In the genomic region with DNA sequence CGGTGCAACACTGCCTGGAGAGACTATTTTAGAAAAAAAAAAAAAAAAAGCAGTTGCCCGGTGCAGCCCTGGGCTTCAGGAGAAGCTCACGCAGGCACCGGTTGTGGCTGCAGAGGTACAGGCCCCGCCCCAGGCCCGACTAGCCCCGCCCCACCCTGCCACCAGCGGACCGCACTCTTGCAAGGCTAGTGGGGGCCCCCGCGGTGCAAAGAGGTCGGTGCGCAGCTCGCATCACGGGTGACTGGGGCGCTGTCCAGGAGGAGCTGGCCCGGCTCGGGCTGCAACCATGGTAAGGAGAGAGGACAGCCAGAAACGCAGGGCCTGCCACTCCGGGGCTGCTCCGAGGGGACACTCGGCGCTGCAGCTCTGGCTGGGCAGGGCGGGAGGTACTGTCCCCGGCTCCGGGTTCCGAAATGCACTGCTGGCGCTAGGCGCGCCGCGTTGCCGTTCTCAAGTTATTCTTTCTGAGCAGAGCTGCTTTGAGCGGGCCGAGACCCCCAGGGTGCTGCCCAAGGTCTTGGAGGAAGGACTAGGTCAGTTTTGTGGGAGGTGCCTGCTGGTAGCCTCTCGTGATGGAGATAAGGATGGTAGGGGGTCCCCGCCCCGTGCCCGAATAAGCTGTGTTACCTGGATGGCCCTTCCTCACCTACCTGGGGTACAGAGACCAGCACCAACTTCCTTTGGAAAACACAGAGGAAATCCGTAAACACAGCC, we compare ENCODE assay signal across 7 mouse cellular contexts. TPM values are rescaled to one million over a fixed set of nuclear protein-coding genes. Genes with fewer than 3 reads are reported as not detected.
DNase-seq lines count a peak whose midpoint lies in the region; ATAC-seq lines count a peak whose summit lies in the region.

No protein-coding gene starts in this region.

- intact Hi-C loops in gastrocnemius, postnatal 36 days (cut with DNase I), result no loop called here

- H3K27me3 ChIP-seq in limb, embryonic 10.5 days (ENCODE audit: low read depth, poor library complexity, severe bottlenecking), result peaks cover 38% of the 10 kb centered on the region
- H3K27me3 ChIP-seq in midbrain, embryonic 10.5 days (ENCODE audit: low read depth, poor library complexity, severe bottlenecking), result peaks cover 25% of the 10 kb centered on the region

- H3K4me3 ChIP-seq in limb, embryonic 10.5 days, result peak overlapping the region; percentile 73
- peak overlapping the region; percentile 77 for H3K4me3 ChIP-seq in midbrain, embryonic 10.5 days

- peak; percentile 85 for DNase-seq in adrenal gland, postnatal 14 days
- DNase-seq in embryo, embryonic 11 days, result peak; percentile 75
- peak; percentile 44 to 60 for DNase-seq in gastrocnemius, postnatal 36 days
- peak; percentile 79 for DNase-seq in limb, embryonic 10.5 days (ENCODE audit: low spot score)
- peak; percentile 74 for DNase-seq in midbrain, embryonic 10.5 days (ENCODE audit: low spot score)
- peak; percentile 49 for DNase-seq in right cerebral cortex, postnatal 4 days

- no peaks in the 10 kb centered on the region for H3K9me3 ChIP-seq in limb, embryonic 10.5 days (replicated peaks)
- no peaks in the 10 kb centered on the region for H3K9me3 ChIP-seq in midbrain, embryonic 10.5 days (replicated peaks)

- peaks cover 27% of the 10 kb centered on the region for H3K4me1 ChIP-seq in limb, embryonic 10.5 days
- H3K4me1 ChIP-seq in midbrain, embryonic 10.5 days, result peaks cover 62% of the 10 kb centered on the region

- ATAC-seq in inflammation-experienced regulatory T-cells, adult 6 months, result peak; percentile 41

- H3K36me3 ChIP-seq in limb, embryonic 10.5 days, result no peaks in the 10 kb centered on the region
- H3K36me3 ChIP-seq in midbrain, embryonic 10.5 days, result no peaks in the 10 kb centered on the region

- under 1% methylated on average over 40 of the region's 40 CpGs for WGBS in limb, embryonic 10.5 days
- WGBS in midbrain, embryonic 10.5 days, result under 1% methylated on average over 40 of the region's 40 CpGs

- peak overlapping the region; percentile 73 for H3K27ac ChIP-seq in limb, embryonic 10.5 days
- peak overlapping the region; percentile 84 for H3K27ac ChIP-seq in midbrain, embryonic 10.5 days (replicated peaks)

RNA-seq across cellular contexts. Expression of a gene that starts 9.7 kb away (rescaled TPM):
- 44.4 and 45.3 TPM in 2 replicates for total RNA-seq in adrenal gland, postnatal 14 days (2021)
- 10 to 100 TPM; 11.3 to 11.9 TPM for total RNA-seq in gastrocnemius, postnatal 36 days (2021)
- 1 to 10 TPM in 2 of 3 experiments, under 1 TPM in 1; 0.28 to 1.9 (median 1.8) TPM for polyA plus RNA-seq in inflammation-experienced regulatory T-cells, adult 6 months (2017; shearing (Covaris generic))
- 4.8 and 6.0 TPM in 2 replicates for polyA plus RNA-seq in limb, embryonic 10.5 days (2016; fragmentation: Nextera tagmentation; extraction: Ambion mirVana)
- 10.7 and 11.3 TPM in 2 replicates for polyA plus RNA-seq in midbrain, embryonic 10.5 days (2016; fragmentation: Nextera tagmentation; extraction: Ambion mirVana)

RNA-seq across cellular contexts. Expression of a gene that starts 12.0 kb away (rescaled TPM):
- not detected in 2 replicates for total RNA-seq in adrenal gland, postnatal 14 days (2021)
- total RNA-seq in gastrocnemius, postnatal 36 days (2021), result not detected
- not detected for polyA plus RNA-seq in inflammation-experienced regulatory T-cells, adult 6 months (2017; shearing (Covaris generic))
- not detected in 2 replicates for polyA plus RNA-seq in limb, embryonic 10.5 days (2016; fragmentation: Nextera tagmentation; extraction: Ambion mirVana)
- polyA plus RNA-seq in midbrain, embryonic 10.5 days (2016; fragmentation: Nextera tagmentation; extraction: Ambion mirVana), result not detected in 2 replicates

RNA-seq across cellular contexts. Expression of a gene that starts 13.6 kb away (rescaled TPM):
- 23.7 and 27.7 TPM in 2 replicates for total RNA-seq in adrenal gland, postnatal 14 days (2021)
- total RNA-seq in gastrocnemius, postnatal 36 days (2021), result 10 to 100 TPM in 1 of 2 experiments, 1 to 10 TPM in 1; 8.9 to 13.4 TPM
- polyA plus RNA-seq in inflammation-experienced regulatory T-cells, adult 6 months (2017; shearing (Covaris generic)), result 10 to 100 TPM in 2 of 3 experiments, 1 to 10 TPM in 1; 8.4 to 10.3 (median 10.3) TPM
- 68.3 and 69.0 TPM in 2 replicates for polyA plus RNA-seq in limb, embryonic 10.5 days (2016; fragmentation: Nextera tagmentation; extraction: Ambion mirVana)
- polyA plus RNA-seq in midbrain, embryonic 10.5 days (2016; fragmentation: Nextera tagmentation; extraction: Ambion mirVana), result 63.5 and 69.8 TPM in 2 replicates

RNA-seq across cellular contexts. Expression of a gene that starts 38.6 kb away (rescaled TPM):
- total RNA-seq in adrenal gland, postnatal 14 days (2021), result not detected in 2 replicates
- total RNA-seq in gastrocnemius, postnatal 36 days (2021), result not detected
- under 1 TPM; 0.21 to 0.34 (median 0.23) TPM for polyA plus RNA-seq in inflammation-experienced regulatory T-cells, adult 6 months (2017; shearing (Covaris generic))
- polyA plus RNA-seq in limb, embryonic 10.5 days (2016; fragmentation: Nextera tagmentation; extraction: Ambion mirVana), result 0.26 and 0.34 TPM in 2 replicates
- 0.40 and 0.42 TPM in 2 replicates for polyA plus RNA-seq in midbrain, embryonic 10.5 days (2016; fragmentation: Nextera tagmentation; extraction: Ambion mirVana)

Comparison
In these comparisons a context has a peak if more than half of its experiments do, and no peak if none do; other contexts are left out.
1. Peak in every context shown above with its lines: DNase-seq, ATAC-seq, H3K4me3 ChIP-seq and H3K27ac ChIP-seq.